Mouse (Mus musculus): ENCODE results near the gene Psmb9. TPM values are rescaled to one million over a fixed set of nuclear protein-coding genes. Genes with fewer than 3 reads are reported as not detected.
A peak's percentile ranks its signal among the peaks of the same experiment; 100 is the strongest.
"Not testable (repeated sequence)": the region's sequence is repeated elsewhere in the genome, so short reads cannot be mapped to it uniquely, and the experiment has no call there.

The Psmb9 gene
- polyA plus RNA-seq (2012; rRNA removed), result 21.5 and 32.3 TPM in 2 replicates

DNA sequence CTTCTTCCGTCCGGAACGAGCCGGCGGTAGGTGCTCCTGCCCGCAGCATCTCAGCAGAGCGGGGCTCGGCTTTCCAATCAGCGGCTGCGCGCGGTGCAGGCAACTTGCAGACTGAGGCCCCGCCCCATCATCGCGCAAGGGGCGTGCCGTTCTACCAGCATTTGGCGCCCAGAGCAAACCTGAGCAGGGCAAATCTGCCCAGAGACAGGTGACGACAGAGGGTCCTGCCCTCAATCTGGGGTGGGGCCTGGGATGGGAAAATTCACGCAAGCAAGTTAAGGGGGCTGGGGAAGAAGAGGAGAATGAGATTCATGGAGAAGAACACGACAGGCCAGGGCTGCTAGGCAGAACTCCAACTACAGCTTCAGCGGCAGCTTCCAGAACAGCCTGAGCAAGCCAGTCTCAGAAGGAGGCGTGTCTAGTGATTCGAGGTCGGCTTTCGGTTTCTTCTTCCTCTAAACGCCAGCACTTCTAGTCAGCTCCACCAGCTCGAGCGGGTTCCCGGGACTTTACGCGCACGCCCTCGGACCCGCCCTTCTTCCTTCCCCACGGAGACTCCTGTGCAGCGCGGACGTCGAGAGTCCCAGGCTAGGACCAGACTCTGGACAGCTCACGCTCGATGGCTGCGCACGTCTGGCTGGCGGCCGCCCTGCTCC is at the start of gene Psmb9, which contains the start of gene Tap1:
Gene Psmb9, minus strand, starts transcription at position 504 of the 656 bp plus-strand sequence.
Gene Tap1, plus strand, starts transcription at position 293 of the 656 bp plus-strand sequence.
- no peaks in the 10 kb centered on the region for H3K36me3 ChIP-seq (ENCODE audit: control insufficient read depth, insufficient read depth, low read length)
- WGBS, result under 1% methylated on average over 46 of the region's 46 CpGs

DNA sequence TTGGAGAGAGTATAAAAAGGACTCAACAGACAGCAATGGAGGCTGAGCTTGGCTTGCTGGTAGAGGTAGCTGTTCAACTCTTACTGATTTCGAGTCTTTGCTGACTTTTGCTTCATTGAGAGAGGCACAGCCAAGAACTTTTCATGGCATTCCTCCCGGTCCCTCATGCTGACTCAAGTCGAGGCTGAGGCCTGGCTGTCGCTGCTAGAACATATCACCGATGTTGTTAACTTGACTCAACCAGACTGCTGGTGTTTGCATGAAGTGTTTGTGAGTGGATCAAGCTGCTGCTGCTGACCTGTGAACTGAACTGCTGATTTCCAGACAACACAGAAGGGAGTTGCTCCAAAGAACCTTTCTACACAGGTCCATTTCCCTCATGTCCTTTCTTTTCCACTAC is 49.1 kb upstream of the Psmb9 start:
- H3K4me1 ChIP-seq (ENCODE audit: control insufficient read depth, insufficient read depth, low read length), result no peaks in the 10 kb centered on the region
- DNase-seq, result no peak
- no peaks in the 10 kb centered on the region for H3K27me3 ChIP-seq (replicated peaks; ENCODE audit: control insufficient read depth, insufficient read depth, low read length)
- H3K27ac ChIP-seq (ENCODE audit: insufficient read depth, low read depth, low read length), result no peak overlapping the region
- no peak for TF ChIP-seq CTCF (conservative IDR thresholded peaks at IDR 0.05; ENCODE audit: insufficient read depth, insufficient read length, low read depth, low read length)
- TF ChIP-seq POLR2A (IDR thresholded peaks at IDR 0.05; ENCODE audit: low read depth, low read length), result no peak
- 74% methylated on average over 5 of the region's 5 CpGs for WGBS
- no peaks in the 10 kb centered on the region for H3K36me3 ChIP-seq (ENCODE audit: control insufficient read depth, insufficient read depth, low read length)
- H3K4me3 ChIP-seq (ENCODE audit: insufficient read depth, low read depth, low read length), result no peak overlapping the region

More for the DNA sequence above, at the start of gene Psmb9, which contains the start of gene Tap1:
- H3K4me3 ChIP-seq (ENCODE audit: insufficient read depth, low read depth, low read length), result peak within 1 kb of the TSS; percentile 82
- DNase-seq, result peak; percentile 99
- TF ChIP-seq POLR2A (IDR thresholded peaks at IDR 0.05; ENCODE audit: low read depth, low read length) (peak; percentile 53), CTCF (conservative IDR thresholded peaks at IDR 0.05; ENCODE audit: insufficient read depth, insufficient read length, low read depth, low read length) (no peak)
- peak within 1 kb of the TSS; percentile 79 for H3K27ac ChIP-seq (ENCODE audit: insufficient read depth, low read depth, low read length)
- no peaks in the 10 kb centered on the region for H3K4me1 ChIP-seq (ENCODE audit: control insufficient read depth, insufficient read depth, low read length)
- no peaks in the 10 kb centered on the region for H3K27me3 ChIP-seq (replicated peaks; ENCODE audit: control insufficient read depth, insufficient read depth, low read length)

- H3K4me1 ChIP-seq (ENCODE audit: control insufficient read depth, insufficient read depth, low read length), result no peaks in the 10 kb centered on the region
- no peaks in the 10 kb centered on the region for H3K27me3 ChIP-seq (replicated peaks; ENCODE audit: control insufficient read depth, insufficient read depth, low read length)
- DNase-seq, result peak; percentile 87
- no peak overlapping the region for H3K4me3 ChIP-seq (ENCODE audit: insufficient read depth, low read depth, low read length)
- H3K36me3 ChIP-seq (ENCODE audit: control insufficient read depth, insufficient read depth, low read length), result no peaks in the 10 kb centered on the region
- no peak overlapping the region for H3K27ac ChIP-seq (ENCODE audit: insufficient read depth, low read depth, low read length)
- TF ChIP-seq CTCF (conservative IDR thresholded peaks at IDR 0.05; ENCODE audit: insufficient read depth, insufficient read length, low read depth, low read length), result peak; percentile 94
- no peak for TF ChIP-seq POLR2A (IDR thresholded peaks at IDR 0.05; ENCODE audit: low read depth, low read length)
- 13% methylated on average over 9 of the region's 9 CpGs for WGBS
Measured at GRCm38 (mm10) chr17:34234926-34235325, 47.4 kb upstream of the Psmb9 start.

GRCm38 (mm10) chr17:34232021-34232420 is 44.5 kb upstream of the Psmb9 start:
- not testable (repeated sequence) for H3K4me1 ChIP-seq (ENCODE audit: control insufficient read depth, insufficient read depth, low read length); H3K27me3 ChIP-seq (replicated peaks; ENCODE audit: control insufficient read depth, insufficient read depth, low read length); H3K4me3 ChIP-seq (ENCODE audit: insufficient read depth, low read depth, low read length); DNase-seq; H3K36me3 ChIP-seq (ENCODE audit: control insufficient read depth, insufficient read depth, low read length); H3K27ac ChIP-seq (ENCODE audit: insufficient read depth, low read depth, low read length)
- WGBS, result 88% methylated on average over 7 of the region's 7 CpGs

DNA sequence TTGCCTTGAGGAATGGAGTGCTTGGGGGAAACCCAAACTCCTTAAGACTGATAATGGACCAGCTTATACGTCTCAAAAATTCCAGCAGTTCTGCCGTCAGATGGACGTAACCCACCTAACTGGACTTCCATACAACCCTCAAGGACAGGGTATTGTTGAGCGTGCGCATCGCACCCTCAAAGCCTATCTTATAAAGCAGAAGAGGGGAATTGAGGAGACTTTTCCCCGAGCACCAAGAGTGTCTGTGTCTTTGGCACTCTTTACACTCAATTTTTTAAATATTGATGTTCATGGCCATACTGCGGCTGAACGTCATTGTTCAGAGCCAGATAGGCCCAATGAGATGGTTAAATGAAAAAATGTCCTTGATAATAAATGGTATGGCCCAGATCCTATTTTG is 43.4 kb upstream of the Psmb9 start:
- H3K27ac ChIP-seq (ENCODE audit: insufficient read depth, low read depth, low read length); H3K36me3 ChIP-seq (ENCODE audit: control insufficient read depth, insufficient read depth, low read length); H3K4me3 ChIP-seq (ENCODE audit: insufficient read depth, low read depth, low read length); H3K4me1 ChIP-seq (ENCODE audit: control insufficient read depth, insufficient read depth, low read length); H3K27me3 ChIP-seq (replicated peaks; ENCODE audit: control insufficient read depth, insufficient read depth, low read length): not testable (repeated sequence)
- peak; percentile 22 for DNase-seq
- WGBS, result 95% methylated on average over 9 of the region's 9 CpGs

- WGBS, result 98% methylated on average over 16 of the region's 23 CpGs
- not testable (repeated sequence) for H3K36me3 ChIP-seq (ENCODE audit: control insufficient read depth, insufficient read depth, low read length); H3K27ac ChIP-seq (ENCODE audit: insufficient read depth, low read depth, low read length); H3K4me1 ChIP-seq (ENCODE audit: control insufficient read depth, insufficient read depth, low read length); DNase-seq; H3K4me3 ChIP-seq (ENCODE audit: insufficient read depth, low read depth, low read length); H3K27me3 ChIP-seq (replicated peaks; ENCODE audit: control insufficient read depth, insufficient read depth, low read length)
Measured at GRCm38 (mm10) chr17:34225911-34226310, 38.3 kb upstream of the Psmb9 start.

DNA sequence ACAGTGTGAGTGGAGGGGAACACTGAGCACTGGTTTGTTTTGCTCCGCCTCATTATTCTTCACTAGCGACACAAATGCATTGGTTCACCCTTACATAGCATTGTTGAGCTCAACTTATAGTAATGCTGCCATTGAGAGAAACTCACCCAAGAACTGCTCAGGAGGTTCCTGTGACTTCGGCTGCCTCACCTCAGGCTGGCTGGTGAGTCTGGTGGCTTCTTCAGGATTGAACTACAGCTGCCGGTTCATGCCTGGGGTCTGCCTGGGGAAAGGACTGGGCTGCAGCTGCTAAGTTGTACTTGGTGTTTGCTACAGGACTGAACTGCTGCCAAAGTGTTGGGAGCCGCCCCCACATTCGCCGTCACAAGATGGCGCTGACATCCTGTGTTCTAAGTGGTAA is 37.9 kb upstream of the Psmb9 start:
- TF ChIP-seq CTCF (conservative IDR thresholded peaks at IDR 0.05; ENCODE audit: insufficient read depth, insufficient read length, low read depth, low read length) (no peak), POLR2A (IDR thresholded peaks at IDR 0.05; ENCODE audit: low read depth, low read length) (no peak)
- Histone ChIP-seq H3K4me3 (ENCODE audit: insufficient read depth, low read depth, low read length) (no peak overlapping the region), H3K27ac (ENCODE audit: insufficient read depth, low read depth, low read length) (no peak overlapping the region), H3K27me3 (replicated peaks; ENCODE audit: control insufficient read depth, insufficient read depth, low read length) (no peaks in the 10 kb centered on the region), H3K4me1 (ENCODE audit: control insufficient read depth, insufficient read depth, low read length) (no peaks in the 10 kb centered on the region), H3K36me3 (ENCODE audit: control insufficient read depth, insufficient read depth, low read length) (no peaks in the 10 kb centered on the region)
- WGBS, result 99% methylated on average over 8 of the region's 8 CpGs
- no peak for DNase-seq

DNA sequence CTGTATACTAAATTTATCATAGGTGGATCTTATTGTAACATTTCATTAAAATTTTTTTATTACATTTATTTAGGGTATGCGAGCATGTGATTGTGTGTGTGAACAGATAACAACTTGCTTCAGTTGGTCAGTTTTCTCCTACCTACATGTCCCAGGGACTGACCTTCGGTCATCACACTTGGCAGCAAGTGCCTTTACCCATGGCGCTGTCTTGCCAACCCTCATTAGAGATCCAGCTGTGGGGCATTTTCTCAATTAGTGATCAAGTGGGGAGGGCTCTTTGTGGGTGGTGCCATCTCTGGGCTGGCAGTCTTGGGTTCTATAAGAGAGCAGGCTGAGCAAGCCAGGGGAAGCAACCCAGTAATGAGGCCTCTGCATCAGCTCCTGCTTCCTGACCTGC is 37.3 kb upstream of the Psmb9 start:
- H3K36me3 ChIP-seq (ENCODE audit: control insufficient read depth, insufficient read depth, low read length), result no peaks in the 10 kb centered on the region
- no peak for TF ChIP-seq POLR2A (IDR thresholded peaks at IDR 0.05; ENCODE audit: low read depth, low read length)
- WGBS, result 75% methylated on average over 3 of the region's 3 CpGs
- no peaks in the 10 kb centered on the region for H3K27me3 ChIP-seq (replicated peaks; ENCODE audit: control insufficient read depth, insufficient read depth, low read length)
- H3K4me3 ChIP-seq (ENCODE audit: insufficient read depth, low read depth, low read length), result no peak overlapping the region
- no peaks in the 10 kb centered on the region for H3K4me1 ChIP-seq (ENCODE audit: control insufficient read depth, insufficient read depth, low read length)
- H3K27ac ChIP-seq (ENCODE audit: insufficient read depth, low read depth, low read length), result no peak overlapping the region
- peak; percentile 81 for DNase-seq

- H3K27me3 ChIP-seq (replicated peaks; ENCODE audit: control insufficient read depth, insufficient read depth, low read length), result not testable (repeated sequence)
Measured at GRCm38 (mm10) chr17:34220401-34220800, 32.8 kb upstream of the Psmb9 start.

DNA sequence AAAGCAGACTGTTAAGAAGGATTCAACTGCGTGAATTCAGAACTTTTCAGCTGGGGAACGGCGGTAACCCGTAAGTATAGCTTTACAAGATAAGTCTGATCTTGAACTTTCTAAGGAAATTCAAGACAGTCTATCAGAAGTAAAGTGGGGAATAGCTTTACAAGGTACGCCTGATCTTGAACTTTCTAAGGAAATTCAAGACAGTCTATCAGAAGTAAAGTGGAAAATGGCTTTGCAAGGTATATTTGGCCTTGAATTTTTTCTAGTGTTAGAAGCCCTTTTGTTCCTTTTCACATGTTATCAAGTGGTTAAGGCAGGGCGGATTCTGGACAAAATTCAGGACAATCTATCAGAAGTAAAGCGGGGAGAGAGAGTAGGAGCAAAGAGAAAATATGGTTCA is 32.2 kb upstream of the Psmb9 start:
- not testable (repeated sequence) for H3K4me3 ChIP-seq (ENCODE audit: insufficient read depth, low read depth, low read length); H3K4me1 ChIP-seq (ENCODE audit: control insufficient read depth, insufficient read depth, low read length); H3K27ac ChIP-seq (ENCODE audit: insufficient read depth, low read depth, low read length); H3K27me3 ChIP-seq (replicated peaks; ENCODE audit: control insufficient read depth, insufficient read depth, low read length); H3K36me3 ChIP-seq (ENCODE audit: control insufficient read depth, insufficient read depth, low read length)
- over 99% methylated on average over 6 of the region's 7 CpGs for WGBS
- DNase-seq, result peak; percentile 76

More at GRCm38 (mm10) chr17:34220401-34220800, 32.8 kb upstream of the Psmb9 start:
- H3K4me1 ChIP-seq (ENCODE audit: control insufficient read depth, insufficient read depth, low read length); H3K27ac ChIP-seq (ENCODE audit: insufficient read depth, low read depth, low read length); H3K4me3 ChIP-seq (ENCODE audit: insufficient read depth, low read depth, low read length); DNase-seq; H3K36me3 ChIP-seq (ENCODE audit: control insufficient read depth, insufficient read depth, low read length): not testable (repeated sequence)
- 100% methylated on average over 5 of the region's 16 CpGs for WGBS

Measured in kidney, adult 2 months (tissue).